Mouse (Mus musculus): Measurements from ENCODE around the gene Fam107a. TPM values are rescaled to one million over a fixed set of nuclear protein-coding genes. Genes with fewer than 3 reads are reported as not detected.
"Not testable (repeated sequence)": the region's sequence is repeated elsewhere in the genome, so short reads cannot be mapped to it uniquely, and the experiment has no call there.

The Fam107a gene
- total RNA-seq, 1 experiment from 2014 or later, result not detected

DNA sequence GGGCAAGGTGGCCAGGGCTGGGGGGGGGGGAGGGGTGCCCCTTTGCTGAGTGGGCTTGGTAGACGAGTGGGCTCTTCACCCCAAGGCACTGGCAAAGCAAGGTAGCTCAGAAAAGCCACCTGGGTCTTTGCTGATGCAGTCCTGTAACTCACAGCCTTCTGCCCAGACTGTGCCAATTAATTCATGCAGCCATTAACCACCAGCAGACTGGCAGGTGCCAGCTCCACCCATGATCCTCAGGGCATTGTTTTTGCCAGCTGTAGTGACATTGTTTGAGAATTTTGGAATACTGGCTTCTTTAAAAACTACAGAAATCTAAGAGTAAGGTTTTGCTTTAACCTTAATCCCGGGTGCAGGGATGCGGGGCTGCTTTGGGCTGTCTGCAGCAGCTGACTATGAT is 2.7 kb upstream of the Fam107a start:
- no peak for ATAC-seq (replicated peaks; ENCODE audit: low read depth, poor library complexity, severe bottlenecking)

DNA sequence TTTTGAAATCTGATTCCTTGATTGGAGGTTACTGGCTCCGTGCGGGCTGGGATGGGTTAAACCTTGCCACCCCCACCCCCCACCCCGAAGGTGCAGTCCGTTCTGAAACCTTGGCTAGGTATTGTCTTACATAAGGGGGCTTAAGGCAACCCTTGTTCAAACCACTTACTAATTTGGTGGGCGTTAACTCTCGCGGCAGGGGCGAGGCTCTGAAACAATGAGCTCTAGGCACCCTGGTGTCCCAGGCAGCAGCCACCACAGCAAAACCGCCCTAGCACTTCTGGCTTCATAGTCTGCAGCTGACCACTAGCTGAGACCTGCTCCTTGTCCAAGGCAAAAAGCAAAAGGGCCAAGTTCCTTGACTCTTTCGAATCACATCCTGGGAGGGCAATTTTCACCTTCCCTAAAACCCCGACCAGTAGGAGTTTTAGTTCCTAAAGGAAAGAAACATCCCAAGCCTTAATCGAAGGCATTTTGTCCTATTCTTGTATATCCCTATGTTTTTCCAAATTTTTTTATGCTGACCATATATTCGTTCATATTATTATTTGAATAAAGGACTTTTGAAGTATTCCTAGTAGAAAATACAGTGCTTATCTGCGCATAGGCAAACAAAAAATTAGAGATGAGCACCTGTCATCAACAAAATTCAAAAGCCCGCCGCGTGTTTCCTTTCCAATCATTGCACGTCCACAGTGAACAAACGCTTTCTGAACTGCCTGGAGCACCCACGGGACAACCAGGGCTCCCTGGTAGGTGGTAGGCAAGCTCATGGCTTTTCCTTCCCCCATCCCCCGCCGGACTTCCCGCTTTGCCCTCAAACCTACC is 1.2 kb downstream of the Fam107a start:
- no peak for ATAC-seq (replicated peaks; ENCODE audit: low read depth, poor library complexity, severe bottlenecking)

DNA sequence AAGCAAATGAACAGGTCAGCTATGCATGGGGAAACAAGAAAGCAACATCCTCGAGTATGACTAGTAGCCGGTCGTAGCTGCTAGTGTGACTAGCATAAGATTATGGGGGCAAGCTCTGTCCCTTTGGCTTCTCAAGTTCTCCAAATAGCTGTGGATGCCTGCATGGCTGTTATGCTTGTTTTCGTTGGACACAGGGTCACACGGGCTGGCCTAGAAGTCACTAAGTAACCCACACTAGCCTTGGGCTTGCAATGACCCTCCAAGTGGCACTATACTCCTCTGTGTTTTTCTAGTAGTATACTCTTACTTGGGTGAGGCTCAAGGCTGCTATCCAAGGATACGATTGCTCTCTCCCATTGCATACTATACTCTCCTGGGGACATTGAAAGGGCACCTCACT is 2.7 kb downstream of the Fam107a start:
- no peak for ATAC-seq (replicated peaks; ENCODE audit: low read depth, poor library complexity, severe bottlenecking)

DNA sequence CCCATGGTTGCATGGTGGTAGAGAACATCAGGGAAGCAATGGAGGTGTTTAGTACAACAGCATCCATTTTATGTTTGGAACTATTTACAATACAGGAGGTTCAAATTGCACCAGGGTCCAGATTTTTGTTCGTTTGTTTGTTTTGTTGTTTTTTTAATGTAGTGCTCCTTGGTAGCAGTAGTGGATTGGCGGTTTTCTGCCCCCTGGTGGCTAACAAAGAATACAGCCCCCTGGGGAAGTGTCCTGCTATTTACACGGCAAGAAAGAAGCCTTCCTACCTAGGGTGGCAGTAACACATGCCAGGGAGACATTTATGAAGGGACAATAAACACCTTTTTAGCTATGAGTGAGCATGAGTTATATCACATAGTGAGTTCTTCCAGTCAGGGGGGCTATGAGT is 3.3 kb downstream of the Fam107a start:
- peak; percentile 86 for ATAC-seq (replicated peaks; ENCODE audit: low read depth, poor library complexity, severe bottlenecking)

DNA sequence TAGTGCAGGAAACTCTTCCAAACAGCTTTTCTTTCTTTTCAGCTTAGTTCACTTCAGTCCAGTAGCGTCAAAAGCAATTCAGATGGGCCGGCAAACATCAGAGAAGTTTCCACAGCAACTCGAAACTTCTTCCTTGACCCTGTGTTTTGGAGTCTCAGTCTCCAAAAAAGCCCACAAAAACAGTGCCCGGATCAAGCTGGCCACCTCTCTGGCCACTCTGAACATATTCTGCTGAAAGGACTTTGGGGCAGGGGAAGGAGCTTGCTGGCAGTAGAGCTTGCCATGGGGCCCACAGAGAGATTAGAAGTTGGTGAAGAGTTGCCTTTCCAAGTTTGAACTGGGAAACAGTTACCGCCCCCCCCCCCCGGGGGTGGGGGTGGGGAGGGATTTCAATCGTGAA is 3.9 kb downstream of the Fam107a start:
- no peak for ATAC-seq (replicated peaks; ENCODE audit: low read depth, poor library complexity, severe bottlenecking)

DNA sequence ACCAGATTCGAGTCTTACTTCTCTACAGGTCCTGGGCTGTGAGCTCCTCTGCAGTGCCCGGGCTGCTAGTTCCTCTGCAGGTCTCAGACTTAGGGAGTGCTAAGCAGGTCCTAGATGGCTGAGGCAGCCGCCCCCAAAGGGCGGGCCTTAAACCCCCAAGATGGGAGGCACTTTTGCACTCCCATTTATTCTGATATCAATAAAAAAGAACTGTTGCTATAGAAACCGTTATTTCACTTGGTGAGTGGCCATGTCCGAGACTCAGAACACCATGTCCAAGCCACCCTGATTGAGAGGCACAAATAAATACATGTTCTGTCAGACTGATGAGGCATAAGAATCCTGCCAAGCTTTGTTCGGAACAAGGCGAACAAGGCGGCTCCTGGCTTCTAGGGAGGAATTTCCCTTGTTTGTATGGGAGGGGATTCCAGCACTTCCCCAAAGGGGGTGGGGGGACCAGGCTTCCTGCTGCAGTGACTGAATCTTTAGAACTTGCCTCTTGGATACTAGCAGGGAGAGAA is 8.1 kb downstream of the Fam107a start:
- no peak for ATAC-seq (replicated peaks; ENCODE audit: low read depth, poor library complexity, severe bottlenecking)

DNA sequence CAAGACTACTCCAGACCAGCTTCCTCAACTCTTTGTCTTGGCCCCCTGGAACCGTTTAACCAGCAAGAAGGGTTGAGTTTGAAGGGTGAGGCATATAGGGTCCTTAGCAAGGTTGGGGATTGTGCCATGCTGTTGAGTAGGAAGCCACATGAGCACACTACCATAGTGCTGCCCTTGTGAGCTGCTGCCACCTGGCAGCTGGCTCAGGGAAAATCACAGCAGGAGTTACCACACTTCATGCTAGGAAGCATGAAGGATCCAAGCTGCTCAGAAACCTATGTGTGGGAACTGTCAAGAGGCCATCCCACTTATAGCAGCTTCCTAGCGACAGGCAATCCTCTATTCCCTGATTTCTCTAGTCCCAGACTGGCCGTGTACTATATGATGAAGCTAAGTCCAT is 9.2 kb downstream of the Fam107a start:
- no peak for ATAC-seq (replicated peaks; ENCODE audit: low read depth, poor library complexity, severe bottlenecking)

DNA sequence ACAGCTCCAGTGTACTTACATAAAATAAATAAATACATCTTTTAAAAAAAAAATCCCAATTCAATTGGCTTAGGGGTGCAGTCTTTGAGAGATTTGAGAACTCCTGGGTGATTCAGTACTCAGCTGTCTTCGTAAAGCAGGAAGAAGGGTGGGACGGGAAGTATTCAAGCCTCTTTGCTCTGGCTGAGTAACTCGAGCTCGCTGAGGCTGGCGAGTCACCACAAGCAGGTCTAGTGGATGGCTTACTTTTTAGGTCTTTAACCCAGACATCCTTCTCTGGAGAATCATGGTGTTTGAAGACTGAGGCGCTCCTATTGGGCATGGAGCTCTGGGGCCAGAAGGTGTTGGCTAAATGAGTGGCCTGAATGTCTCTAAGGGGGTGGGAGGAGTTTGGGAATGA is 10.9 kb downstream of the Fam107a start:
- ATAC-seq (replicated peaks; ENCODE audit: low read depth, poor library complexity, severe bottlenecking), result no peak

DNA sequence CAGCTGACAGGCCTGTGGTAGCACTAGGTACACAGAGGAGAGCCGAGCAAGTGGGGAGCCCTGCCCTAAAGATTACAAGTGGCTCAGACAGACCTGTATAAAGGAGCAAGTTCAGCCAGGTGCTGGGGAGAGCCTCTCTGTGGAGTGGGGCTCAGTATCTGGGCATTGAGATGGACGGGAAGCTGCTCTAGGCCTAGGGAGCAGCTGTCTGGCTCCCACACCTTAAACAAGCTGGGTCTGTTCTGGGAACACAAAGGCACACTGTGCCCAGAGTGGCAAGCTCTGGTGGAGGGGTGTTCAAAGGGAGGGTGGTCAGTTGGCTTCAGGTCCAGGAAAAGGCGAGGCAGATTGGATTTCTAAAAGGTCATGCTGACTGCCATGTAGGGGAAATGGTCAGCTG is 12.8 kb downstream of the Fam107a start:
- ATAC-seq (replicated peaks; ENCODE audit: low read depth, poor library complexity, severe bottlenecking), result no peak

DNA sequence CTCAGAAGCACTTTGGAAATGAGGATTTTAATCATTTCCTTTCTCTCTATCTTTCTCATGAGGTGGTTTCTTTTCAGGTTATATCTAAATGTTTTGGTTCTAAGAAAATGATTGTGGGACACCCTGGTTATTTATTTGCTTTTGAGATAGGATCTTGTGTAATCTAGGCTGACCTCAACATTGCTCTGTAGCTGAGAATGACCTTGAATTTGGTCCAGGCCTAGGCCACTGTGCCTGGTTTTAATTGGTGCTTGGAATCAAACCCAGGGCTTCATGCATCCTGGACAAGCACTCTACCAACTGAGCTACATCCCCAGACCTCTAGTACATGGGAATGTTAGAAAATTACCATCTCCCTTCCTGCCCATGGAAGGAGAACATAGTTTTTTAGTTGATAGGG is 13.7 kb downstream of the Fam107a start:
- ATAC-seq (replicated peaks; ENCODE audit: low read depth, poor library complexity, severe bottlenecking), result no peak

DNA sequence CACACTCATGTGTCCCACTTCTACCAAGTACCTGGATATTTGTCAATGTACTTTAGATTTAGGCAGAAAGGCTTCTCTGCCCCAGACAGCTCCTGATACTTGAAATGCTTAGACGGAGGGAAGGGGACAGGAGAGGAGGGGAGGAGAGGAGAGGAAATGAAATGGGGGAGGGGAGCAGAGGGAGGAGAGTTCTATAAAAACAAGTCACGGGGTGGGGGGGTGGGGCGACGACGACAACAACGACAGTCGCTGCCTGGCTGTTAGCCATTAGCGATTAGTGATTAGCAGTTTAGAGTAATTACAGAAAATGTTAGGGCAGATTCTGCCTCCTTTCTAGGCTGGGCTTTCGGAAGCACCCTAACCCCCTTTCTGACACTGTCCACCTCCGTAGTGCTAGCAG is 15.1 kb downstream of the Fam107a start:
- ATAC-seq (replicated peaks; ENCODE audit: low read depth, poor library complexity, severe bottlenecking), result no peak

DNA sequence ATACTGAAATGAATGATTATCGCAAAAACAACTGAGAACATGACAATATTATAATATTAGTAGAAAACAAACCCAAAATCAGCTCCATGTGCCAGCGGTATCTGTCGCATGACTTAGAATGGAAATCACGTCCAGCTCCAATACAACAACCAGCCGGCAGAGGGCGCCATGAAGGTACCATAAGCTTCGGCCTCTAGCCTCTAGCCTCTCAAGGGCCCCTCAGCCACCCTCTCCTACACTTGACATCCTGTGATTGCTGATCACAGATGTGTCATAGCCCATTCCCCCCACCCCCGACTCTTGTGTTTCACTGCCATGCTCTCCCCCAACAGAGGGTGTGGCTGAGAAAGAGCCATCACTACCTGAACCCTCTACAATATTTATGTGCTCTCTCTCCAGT is 17.5 kb downstream of the Fam107a start:
- ATAC-seq (replicated peaks; ENCODE audit: low read depth, poor library complexity, severe bottlenecking), result peak; percentile 58; the same call in 1 of the 2 replicates

DNA sequence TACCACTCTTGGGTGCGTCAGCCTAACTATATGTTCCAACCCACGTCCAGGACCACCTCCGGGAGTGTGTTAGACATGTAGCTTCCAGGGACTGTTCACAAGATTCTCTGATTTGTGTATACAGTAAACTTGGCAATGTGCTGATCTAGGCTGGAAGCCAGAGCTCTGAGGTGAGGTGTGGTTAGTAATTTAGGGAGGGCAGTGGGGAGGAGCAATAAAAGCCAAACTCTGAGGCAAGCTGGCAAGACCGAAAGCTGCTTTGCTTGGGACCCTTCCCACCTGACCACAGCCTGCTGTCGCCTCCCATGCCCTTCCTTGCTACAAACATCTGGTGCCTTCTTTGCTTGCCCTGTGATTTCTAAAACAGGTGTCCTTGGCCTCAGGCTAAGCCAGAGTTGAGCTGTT is 19.9 kb downstream of the Fam107a start:
- no peak for ATAC-seq (replicated peaks; ENCODE audit: low read depth, poor library complexity, severe bottlenecking)

DNA sequence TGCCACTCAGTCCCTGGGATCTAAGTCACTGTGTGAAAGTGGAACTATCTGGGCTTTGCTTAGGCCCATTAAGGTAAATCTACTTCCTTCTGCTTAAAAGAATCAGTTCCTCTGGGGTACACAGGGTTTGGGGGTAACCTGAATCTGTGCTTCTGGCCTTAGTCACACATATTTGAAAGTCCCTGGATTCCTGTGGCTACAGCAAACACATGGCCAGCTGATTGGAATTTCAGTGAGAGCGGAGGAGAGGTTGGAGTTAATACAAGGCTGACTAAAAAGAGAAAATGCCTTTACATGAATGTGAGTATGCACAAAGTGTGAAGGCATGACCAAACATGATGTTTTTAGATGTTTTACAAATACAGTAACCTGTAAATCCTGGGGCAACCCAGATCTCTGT is 23.6 kb downstream of the Fam107a start:
- no peak for ATAC-seq (replicated peaks; ENCODE audit: low read depth, poor library complexity, severe bottlenecking)

DNA sequence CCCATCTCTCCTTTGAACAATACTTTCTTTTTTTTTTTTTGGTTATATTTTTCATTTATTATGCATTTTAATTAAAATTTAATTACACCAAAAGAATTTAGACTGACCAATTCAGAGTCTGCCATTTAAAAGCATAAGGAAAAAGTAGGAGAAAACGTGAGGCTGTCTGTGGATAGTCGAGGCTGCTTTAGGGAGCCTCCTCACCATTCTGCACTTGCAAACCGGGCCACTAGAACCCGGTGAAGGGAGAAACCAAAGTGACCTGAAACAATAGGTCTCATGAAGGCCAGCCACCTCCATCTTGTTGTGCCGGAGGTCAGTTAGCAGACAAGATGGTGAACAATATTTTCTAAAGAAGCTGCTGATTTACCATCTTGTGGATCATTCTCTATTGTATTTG is 31.2 kb downstream of the Fam107a start:
- ATAC-seq (replicated peaks; ENCODE audit: low read depth, poor library complexity, severe bottlenecking), result peak; percentile 98

DNA sequence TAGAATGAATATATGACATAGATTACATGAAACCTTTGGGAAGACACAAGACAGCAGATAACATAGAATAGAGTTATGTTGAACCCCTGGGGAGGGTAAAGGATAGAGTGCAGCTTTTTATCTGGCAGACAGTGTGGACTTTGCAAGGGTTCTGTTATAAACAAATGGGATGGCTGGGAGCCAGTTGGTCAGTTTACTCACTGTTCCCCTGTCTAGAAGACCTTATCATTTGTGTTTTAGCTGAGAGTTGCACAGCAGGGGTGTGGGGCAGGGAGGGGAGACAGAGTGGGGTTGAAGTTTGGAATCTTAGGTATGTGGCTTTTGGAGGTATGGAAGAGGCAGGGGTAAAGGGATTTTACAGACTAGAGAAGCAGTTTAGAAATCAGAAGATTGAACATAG is 34.0 kb downstream of the Fam107a start:
- no peak for ATAC-seq (replicated peaks; ENCODE audit: low read depth, poor library complexity, severe bottlenecking)

DNA sequence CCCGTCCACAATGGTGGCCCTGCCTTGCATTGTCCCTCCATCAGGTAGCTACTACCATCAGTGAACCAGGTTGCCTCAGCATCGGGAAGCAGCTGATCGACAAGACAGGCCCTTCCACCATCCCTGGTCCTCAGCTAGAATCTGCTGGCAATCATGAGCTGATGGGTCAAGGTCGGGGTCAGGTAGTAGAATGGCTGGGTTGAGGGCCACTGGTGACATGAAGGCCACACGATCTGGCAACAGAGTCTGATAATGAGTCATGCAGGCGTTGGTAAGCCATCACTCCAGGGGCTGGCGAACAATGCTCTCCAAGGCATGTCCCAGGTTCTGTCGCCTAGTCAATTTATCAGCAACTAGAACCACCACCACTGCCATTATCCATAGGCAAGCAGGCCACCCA is 46.5 kb downstream of the Fam107a start:
- ATAC-seq (replicated peaks; ENCODE audit: low read depth, poor library complexity, severe bottlenecking), result not testable (repeated sequence)

DNA sequence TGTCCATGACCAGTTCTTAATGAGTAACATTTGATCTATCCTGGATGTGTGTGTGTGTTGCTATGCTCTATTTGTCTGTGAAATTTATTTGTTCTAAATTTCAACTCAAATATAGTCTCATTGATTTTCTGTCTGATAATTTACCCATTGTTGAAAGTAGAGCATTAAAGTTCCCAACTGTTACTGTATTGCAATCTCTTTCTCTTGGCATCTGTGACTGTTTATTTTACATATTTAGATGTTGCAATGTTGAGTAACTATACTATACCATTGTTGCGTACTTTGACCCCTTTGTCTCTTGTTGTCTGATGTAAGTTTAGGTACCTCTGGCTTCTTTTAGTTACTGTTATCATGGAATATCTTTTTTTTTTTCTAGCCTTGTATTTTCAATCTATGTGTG is 53.4 kb downstream of the Fam107a start:
- ATAC-seq (replicated peaks; ENCODE audit: low read depth, poor library complexity, severe bottlenecking), result no peak

DNA sequence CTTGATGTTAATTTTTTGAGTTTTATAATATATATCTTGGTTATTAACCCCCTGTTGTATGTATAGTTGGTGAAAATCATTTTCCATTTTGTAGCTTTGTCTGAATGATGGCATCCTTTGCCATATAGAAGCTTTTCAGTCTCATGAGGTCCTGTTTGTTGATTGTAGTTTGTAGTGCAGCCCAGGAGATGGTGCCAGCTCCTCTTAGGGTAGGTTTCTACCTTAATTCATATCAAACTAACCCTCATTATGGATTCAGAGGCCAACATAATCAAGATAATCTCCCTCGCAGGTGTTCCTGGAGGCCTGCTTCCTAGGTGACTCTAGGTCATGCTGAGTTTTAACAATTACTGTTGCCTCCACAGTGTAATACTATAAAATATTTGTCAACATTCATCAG is 55.6 kb downstream of the Fam107a start:
- no peak for ATAC-seq (replicated peaks; ENCODE audit: low read depth, poor library complexity, severe bottlenecking)

DNA sequence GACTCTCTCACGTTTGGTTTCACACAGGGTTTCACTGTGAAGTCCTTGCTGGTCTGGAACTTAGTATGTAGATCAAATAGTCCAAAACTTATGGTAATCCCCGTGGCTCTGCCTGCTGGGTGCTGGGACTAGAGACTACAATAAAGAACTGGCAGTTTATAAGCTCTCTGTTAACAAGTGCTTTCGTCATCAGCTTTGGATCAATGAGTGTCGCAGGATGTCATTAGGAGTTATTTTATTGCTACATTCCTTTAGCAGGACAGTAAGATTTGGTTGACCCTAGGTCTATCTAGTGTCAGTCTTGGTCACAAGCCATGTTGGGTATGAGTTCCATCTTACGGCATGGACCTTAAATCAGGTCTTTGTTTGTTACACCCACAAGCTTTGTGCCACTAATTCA is 57.6 kb downstream of the Fam107a start:
- no peak for ATAC-seq (replicated peaks; ENCODE audit: low read depth, poor library complexity, severe bottlenecking)

DNA sequence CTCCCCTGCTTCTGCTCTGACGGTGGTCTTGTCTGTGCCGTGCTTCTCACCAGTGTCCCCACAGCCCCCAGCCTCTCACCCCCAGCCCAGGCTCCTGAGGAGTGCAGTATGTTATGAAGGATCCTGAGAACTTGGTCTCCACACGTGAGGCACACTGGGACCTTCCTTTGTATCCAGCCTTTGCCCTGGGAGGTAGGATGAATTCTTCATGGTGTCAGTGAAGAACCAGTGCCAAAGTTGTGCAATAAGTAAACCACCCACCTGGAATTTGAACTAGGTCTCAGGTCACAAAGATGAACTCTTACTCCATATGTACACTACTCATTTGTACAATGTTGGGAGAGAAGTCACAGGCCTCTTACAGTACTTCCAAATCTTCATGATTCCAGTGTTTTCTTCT is 58.7 kb downstream of the Fam107a start, which contains the start of gene Acox2:
Acox2 (minus strand) TSS at position 188 of the 400 bp plus-strand sequence.
- ATAC-seq (replicated peaks; ENCODE audit: low read depth, poor library complexity, severe bottlenecking), result no peak

DNA sequence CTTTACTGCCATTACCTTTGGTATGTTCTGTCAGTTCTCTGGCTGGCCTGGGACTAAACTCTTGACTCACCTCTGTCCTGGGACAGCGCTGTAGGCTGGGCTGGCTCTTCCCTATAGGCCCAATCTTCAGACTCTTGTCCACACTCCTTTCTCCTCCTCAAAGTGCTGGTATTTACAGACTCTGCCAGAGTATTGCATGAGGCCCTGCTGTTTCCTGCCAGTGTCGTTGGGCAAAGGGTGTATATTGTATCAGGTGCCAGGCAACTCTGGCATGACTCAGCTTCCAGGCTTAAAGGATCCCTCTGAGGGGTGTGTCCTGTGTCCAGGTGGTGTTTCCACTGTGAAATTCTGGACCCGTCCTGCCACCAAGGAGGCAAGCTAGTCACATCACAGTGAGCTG is 59.1 kb downstream of the Fam107a start:
- no peak for ATAC-seq (replicated peaks; ENCODE audit: low read depth, poor library complexity, severe bottlenecking)

Data from common myeloid progenitor, adult 5-6 weeks (primary cell).